Mouse (Mus musculus) midbrain, embryonic 16.5 days (tissue): ENCODE results near the gene Znhit1. TPM values are rescaled to one million over a fixed set of nuclear protein-coding genes. Genes with fewer than 3 reads are reported as not detected.

Source experiments
- ATAC-seq: fragments of 200-750 bp; cut with Nextera tagmentation; 2 replicates; pipeline ENCODE4 v1.8.0; 2017; ENCODE audit warnings: moderate TSS enrichment
- H3K27ac ChIP-seq: fragments of 300-500 bp; sonication (generic); 2 replicates; pipeline ENCODE4 v1.5.1; 2014; ENCODE audit warnings: mild to moderate bottlenecking, low read length, mixed read lengths
- H3K27me3 ChIP-seq: fragments of 300-500 bp; sonication (generic); 2 replicates; pipeline ENCODE4 v1.6.1; 2014; ENCODE audit warnings: low read depth, low read length, mixed read lengths; ENCODE audit not compliant: control insufficient read depth, insufficient read depth
- H3K36me3 ChIP-seq: fragments of 300-500 bp; sonication (generic); 2 replicates; pipeline ENCODE4 v1.6.1; 2014; ENCODE audit warnings: mild to moderate bottlenecking, low read length, moderate library complexity, mixed read lengths; ENCODE audit not compliant: control insufficient read depth, insufficient read depth
- H3K4me1 ChIP-seq: fragments of 300-500 bp; sonication (generic); 2 replicates; pipeline ENCODE4 v1.6.1; 2014; ENCODE audit warnings: mild to moderate bottlenecking, low read length, mixed read lengths; ENCODE audit not compliant: control insufficient read depth, insufficient read depth
- H3K4me2 ChIP-seq: fragments of 300-500 bp; sonication (generic); 2 replicates; pipeline ENCODE4 v1.6.1; 2014; ENCODE audit warnings: mild to moderate bottlenecking, low read length, mixed read lengths
- H3K4me3 ChIP-seq: fragments of 300-500 bp; sonication (generic); 2 replicates; pipeline ENCODE4 v1.5.1; 2014; ENCODE audit warnings: low read depth, mild to moderate bottlenecking, low read length, moderate library complexity, mixed read lengths
- H3K9ac ChIP-seq: fragments of 300-500 bp; sonication (generic); 2 replicates; pipeline ENCODE4 v1.6.1; 2014; ENCODE audit warnings: low read depth, low read length, mixed read lengths
- H3K9me3 ChIP-seq: fragments of 300-500 bp; sonication (generic); replicated peaks from 2 replicates; pipeline ENCODE4 v1.6.1; 2014; ENCODE audit warnings: mild to moderate bottlenecking, low read length, mixed read lengths; ENCODE audit not compliant: control insufficient read depth, poor library complexity, severe bottlenecking
- WGBS: fragments of 180-500 bp; shearing (Covaris S2); extraction: QIAGEN DNeasy Blood & Tissue Kit; methylation state at CpG from one replicate; pipeline ENCODE4 v1.1.7; 2014; 5-methylcytosine and 5-hydroxymethylcytosine counted together
- polyA plus RNA-seq: library from polyadenylated mRNA; unstranded; fragments of >200 nt; fragmentation: Nextera tagmentation; extraction: Ambion mirVana; gene quantifications from 2 replicates; pipeline ENCODE4 v1.2.1, GENCODE M21; 2015

Znhit1 gene
- polyA plus RNA-seq, 1 experiment from 2014 or later: 144 TPM

- H3K4me1 ChIP-seq: no peaks in the 10 kb centered on the region
- no peaks in the 10 kb centered on the region for H3K27me3 ChIP-seq
- no peak for ATAC-seq
- H3K4me3 ChIP-seq: no peak overlapping the region
- H3K36me3 ChIP-seq: peaks cover 11% of the 10 kb centered on the region
- H3K9ac ChIP-seq: no peak overlapping the region
- H3K27ac ChIP-seq: no peak overlapping the region
- no peak overlapping the region for H3K4me2 ChIP-seq
- H3K9me3 ChIP-seq: no peaks in the 10 kb centered on the region
- WGBS: 67% methylated on average over 4 of the region's 4 CpGs
Observed at GRCm38 (mm10) chr5:136977769-136978168, 10.1 kb downstream of the Znhit1 start.

GRCm38 (mm10) chr5:136973670-136974069, 14.2 kb downstream of the Znhit1 start:
- H3K9me3 ChIP-seq: no peaks in the 10 kb centered on the region
- no peaks in the 10 kb centered on the region for H3K36me3 ChIP-seq
- no peaks in the 10 kb centered on the region for H3K4me1 ChIP-seq
- no peak overlapping the region for H3K4me2 ChIP-seq
- H3K27me3 ChIP-seq: no peaks in the 10 kb centered on the region
- WGBS: 81% methylated on average over 8 of the region's 8 CpGs
- H3K27ac ChIP-seq: no peak overlapping the region
- no peak overlapping the region for H3K9ac ChIP-seq
- H3K4me3 ChIP-seq: no peak overlapping the region
- no peak for ATAC-seq

GRCm38 (mm10) chr5:136970703-136971102, 17.1 kb downstream of the Znhit1 start:
- Histone ChIP-seq H3K4me3 (no peak overlapping the region), H3K36me3 (peaks cover 8% of the 10 kb centered on the region), H3K9ac (no peak overlapping the region), H3K9me3 (no peaks in the 10 kb centered on the region), H3K27ac (no peak overlapping the region), H3K4me2 (no peak overlapping the region), H3K4me1 (no peaks in the 10 kb centered on the region), H3K27me3 (no peaks in the 10 kb centered on the region)
- WGBS: 67% methylated on average over 1 of the region's 1 CpGs
- ATAC-seq: no peak

GRCm38 (mm10) chr5:136967592-136967991, 20.2 kb downstream of the Znhit1 start:
- no peak overlapping the region for H3K4me2 ChIP-seq
- H3K36me3 ChIP-seq: peaks cover 15% of the 10 kb centered on the region
- ATAC-seq: no peak
- H3K27me3 ChIP-seq: no peaks in the 10 kb centered on the region
- no peak overlapping the region for H3K4me3 ChIP-seq
- 81% methylated on average over 10 of the region's 10 CpGs for WGBS
- no peak overlapping the region for H3K27ac ChIP-seq
- H3K9ac ChIP-seq: no peak overlapping the region
- peaks cover 6% of the 10 kb centered on the region; the same call in 1 of the 2 replicates for H3K4me1 ChIP-seq
- H3K9me3 ChIP-seq: no peaks in the 10 kb centered on the region

- no peaks in the 10 kb centered on the region for H3K9me3 ChIP-seq
- ATAC-seq: no peak
- H3K27me3 ChIP-seq: no peaks in the 10 kb centered on the region
- no peak overlapping the region for H3K4me3 ChIP-seq
- H3K4me1 ChIP-seq: peaks cover 6% of the 10 kb centered on the region; the same call in 1 of the 2 replicates
- WGBS: 92% methylated on average over 4 of the region's 4 CpGs
- no peak overlapping the region for H3K4me2 ChIP-seq
- H3K9ac ChIP-seq: no peak overlapping the region
- no peak overlapping the region for H3K27ac ChIP-seq
- peaks cover 15% of the 10 kb centered on the region for H3K36me3 ChIP-seq
Observed at GRCm38 (mm10) chr5:136966861-136967455, 20.9 kb downstream of the Znhit1 start.

GRCm38 (mm10) chr5:136966331-136966730, 21.5 kb downstream of the Znhit1 start, which contains the start of gene Cldn15:
Gene Cldn15, plus strand, starts transcription at chr5:136966616.
- Histone ChIP-seq H3K4me3 (no peak within 1 kb of the TSS), H3K9me3 (no peaks in the 10 kb centered on the region), H3K4me2 (no peak within 1 kb of the TSS), H3K27ac (no peak within 1 kb of the TSS), H3K9ac (no peak within 1 kb of the TSS), H3K27me3 (no peaks in the 10 kb centered on the region), H3K4me1 (peaks cover 8% of the 10 kb centered on the region), H3K36me3 (peaks cover 15% of the 10 kb centered on the region)
- WGBS: 82% methylated on average over 6 of the region's 6 CpGs
- no peak for ATAC-seq

- no peak for ATAC-seq
- Histone ChIP-seq H3K9me3 (no peaks in the 10 kb centered on the region), H3K27me3 (no peaks in the 10 kb centered on the region), H3K36me3 (peaks cover 15% of the 10 kb centered on the region), H3K4me3 (no peak overlapping the region), H3K9ac (no peak overlapping the region), H3K27ac (no peak overlapping the region), H3K4me2 (no peak overlapping the region), H3K4me1 (peaks cover 11% of the 10 kb centered on the region)
- 94% methylated on average over 7 of the region's 8 CpGs for WGBS
Observed at GRCm38 (mm10) chr5:136965686-136966085, 22.1 kb downstream of the Znhit1 start.

- H3K27me3 ChIP-seq: no peaks in the 10 kb centered on the region
- H3K9ac ChIP-seq: no peak overlapping the region
- peaks cover 11% of the 10 kb centered on the region for H3K4me1 ChIP-seq
- H3K36me3 ChIP-seq: peaks cover 15% of the 10 kb centered on the region
- H3K4me3 ChIP-seq: no peak overlapping the region
- 96% methylated on average over 9 of the region's 9 CpGs for WGBS
- H3K27ac ChIP-seq: no peak overlapping the region
- no peak for ATAC-seq
- H3K4me2 ChIP-seq: no peak overlapping the region
- H3K9me3 ChIP-seq: no peaks in the 10 kb centered on the region
Observed at GRCm38 (mm10) chr5:136965210-136965609, 22.6 kb downstream of the Znhit1 start.

- H3K4me3 ChIP-seq: peak overlapping the region; percentile 67
- 70% methylated on average over 8 of the region's 8 CpGs for WGBS
- ATAC-seq: no peak
- H3K36me3 ChIP-seq: peaks cover 13% of the 10 kb centered on the region
- H3K4me2 ChIP-seq: peak overlapping the region; percentile 78
- no peaks in the 10 kb centered on the region for H3K27me3 ChIP-seq
- H3K9ac ChIP-seq: peak overlapping the region; percentile 82
- peaks cover 11% of the 10 kb centered on the region for H3K4me1 ChIP-seq
- no peaks in the 10 kb centered on the region for H3K9me3 ChIP-seq
- peak overlapping the region; percentile 95 for H3K27ac ChIP-seq
Observed at GRCm38 (mm10) chr5:136962966-136963540, 24.8 kb downstream of the Znhit1 start.
